Mouse (Mus musculus) retina, embryonic 14.5 days (tissue): ENCODE results near the gene E130218I03Rik.

Experiments used
- DNase-seq: peaks from one replicate; pipeline ENCODE4 v3.0.0-alpha.2; 2015; ENCODE audit warnings: low spot score

E130218I03Rik gene

DNA sequence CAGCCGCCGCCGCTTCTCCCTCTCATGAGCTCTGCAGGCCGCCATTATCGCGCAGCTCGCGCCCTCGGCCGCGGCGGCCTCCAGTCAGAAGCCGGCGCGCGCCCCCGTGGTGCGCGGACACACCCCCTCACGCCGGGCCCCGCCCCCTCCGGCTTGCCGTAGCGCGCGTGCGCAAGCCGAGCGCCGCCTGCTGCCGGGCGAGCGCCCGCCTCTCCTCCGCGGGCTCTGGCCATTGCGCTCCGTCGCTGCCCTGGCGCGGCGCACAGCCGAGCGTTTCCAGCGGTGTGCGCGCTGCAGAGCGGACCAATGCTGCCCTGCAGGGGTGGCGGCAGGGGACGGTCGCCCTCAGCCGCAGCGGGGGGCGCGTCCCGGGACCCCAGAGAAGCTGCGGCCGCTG is 43.7 kb downstream of the E130218I03Rik start:
- peak; percentile 96 for DNase-seq

DNA sequence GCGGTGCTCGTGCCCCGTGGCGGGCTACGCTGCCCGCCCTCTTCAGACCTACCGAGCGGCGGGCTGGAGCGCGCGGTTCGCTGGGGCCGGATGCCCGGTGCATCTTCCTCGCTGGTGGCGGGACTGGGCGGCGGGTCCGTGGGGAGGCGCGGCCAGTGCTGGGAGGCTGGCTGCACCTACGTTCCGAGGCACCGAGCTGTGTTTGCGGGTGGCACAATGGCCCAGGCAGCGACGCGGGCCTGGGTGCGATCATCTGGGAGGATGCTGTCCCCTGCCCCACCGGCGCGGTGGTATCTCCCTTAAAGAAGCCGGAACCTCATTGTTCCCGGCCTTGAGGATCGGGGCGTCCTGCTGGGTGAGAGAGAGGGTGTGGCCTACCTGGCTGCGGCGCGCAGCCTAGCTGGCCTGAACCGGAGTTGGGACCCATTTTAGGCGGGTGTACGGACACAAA is 44.1 kb downstream of the E130218I03Rik start, which contains the start of gene Pdik1l:
Gene Pdik1l (minus strand): TSS at position 321 of the 451 bp plus-strand sequence.
- DNase-seq, result peak; percentile 83

DNA sequence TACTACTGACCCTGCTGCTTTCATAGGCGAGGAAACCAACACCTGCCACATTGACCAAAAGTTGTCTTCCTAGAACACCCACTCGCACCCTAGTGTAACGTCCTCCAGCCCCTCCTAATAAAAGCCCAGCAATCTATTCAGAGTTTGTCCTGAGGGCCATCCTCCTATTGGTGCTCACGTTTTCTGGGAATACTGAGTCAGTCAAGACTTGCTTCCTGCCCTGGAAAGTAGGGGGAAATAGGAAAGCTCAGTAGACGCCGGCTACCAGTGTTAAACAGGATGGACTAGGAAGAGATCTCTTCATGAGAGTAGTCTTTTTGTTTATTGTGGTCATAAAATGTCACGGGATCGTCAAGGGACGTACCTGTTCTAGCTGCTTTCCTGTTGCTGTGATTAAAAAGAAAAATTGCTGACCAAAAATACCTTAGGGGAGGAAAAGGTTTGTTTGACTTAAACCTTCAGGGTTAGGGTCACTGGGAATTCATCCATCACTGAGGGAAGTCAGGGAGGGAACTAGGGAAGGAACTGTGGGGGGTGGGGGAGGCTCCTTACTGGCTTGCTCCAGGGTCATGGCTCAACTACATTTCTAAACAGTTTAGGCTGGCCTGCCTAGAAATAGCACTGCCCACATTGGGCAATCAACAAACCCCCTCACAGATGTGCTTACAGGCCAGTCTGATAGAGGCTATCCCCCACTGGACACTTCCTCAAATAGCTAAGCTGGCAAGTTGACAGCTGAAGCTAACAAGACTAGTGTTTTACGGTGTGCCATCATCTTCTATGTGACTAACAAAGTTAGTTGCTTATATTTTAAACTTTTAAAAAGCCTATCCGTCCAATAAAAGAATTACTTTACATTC is 45.2 kb downstream of the E130218I03Rik start:
- no peak for DNase-seq

DNA sequence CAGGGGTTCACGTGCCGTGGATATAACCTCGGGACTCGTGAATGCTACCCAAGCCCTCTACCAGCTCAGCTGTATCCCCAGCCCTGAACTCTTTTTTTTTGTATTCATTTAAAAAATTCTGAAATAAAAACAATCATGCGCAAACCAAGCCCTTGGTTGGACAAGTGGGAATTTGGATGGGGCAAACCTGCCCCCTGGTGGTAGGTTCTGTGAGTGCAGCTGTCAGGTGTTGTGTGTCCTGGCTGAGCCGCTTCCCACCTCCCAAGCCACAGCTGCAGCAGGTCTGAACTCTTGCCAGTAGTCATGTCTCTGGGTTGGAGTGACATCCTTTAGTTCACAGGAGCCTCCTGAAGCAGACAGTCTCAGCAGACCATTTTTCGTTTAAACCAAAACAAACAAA is 48.6 kb downstream of the E130218I03Rik start:
- DNase-seq, result peak; percentile 92

DNA sequence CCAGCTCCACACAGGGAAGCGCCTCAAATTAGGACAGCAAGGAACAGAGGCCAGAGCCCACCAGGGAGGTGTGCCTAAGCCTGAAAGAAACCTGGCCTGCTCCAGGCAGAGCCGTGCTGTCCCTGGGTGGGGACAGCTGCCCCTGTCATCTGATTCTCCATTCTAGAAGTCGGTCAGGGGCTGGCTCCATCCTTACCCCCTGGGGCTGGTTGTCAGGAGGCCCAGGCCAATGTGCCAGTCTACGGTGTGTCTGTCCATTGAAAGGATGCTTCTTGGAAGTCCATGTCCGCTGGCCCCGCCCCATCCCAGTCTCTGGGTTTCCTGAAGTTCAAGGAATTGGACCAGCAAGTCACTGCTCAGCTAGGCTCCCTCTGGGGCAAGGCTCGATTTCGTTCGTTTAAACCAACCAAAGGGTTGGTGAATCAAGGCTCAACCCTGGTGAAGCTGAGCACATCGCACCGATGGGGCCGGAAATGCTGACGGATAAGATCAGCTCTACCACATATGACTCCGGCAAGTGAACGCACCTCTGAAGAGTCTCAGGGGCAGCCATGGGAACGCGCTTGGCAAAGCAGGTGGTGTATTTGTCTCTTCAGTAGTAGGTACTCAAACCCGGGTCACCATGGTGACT is 49.7 kb downstream of the E130218I03Rik start:
- DNase-seq, result no peak

DNA sequence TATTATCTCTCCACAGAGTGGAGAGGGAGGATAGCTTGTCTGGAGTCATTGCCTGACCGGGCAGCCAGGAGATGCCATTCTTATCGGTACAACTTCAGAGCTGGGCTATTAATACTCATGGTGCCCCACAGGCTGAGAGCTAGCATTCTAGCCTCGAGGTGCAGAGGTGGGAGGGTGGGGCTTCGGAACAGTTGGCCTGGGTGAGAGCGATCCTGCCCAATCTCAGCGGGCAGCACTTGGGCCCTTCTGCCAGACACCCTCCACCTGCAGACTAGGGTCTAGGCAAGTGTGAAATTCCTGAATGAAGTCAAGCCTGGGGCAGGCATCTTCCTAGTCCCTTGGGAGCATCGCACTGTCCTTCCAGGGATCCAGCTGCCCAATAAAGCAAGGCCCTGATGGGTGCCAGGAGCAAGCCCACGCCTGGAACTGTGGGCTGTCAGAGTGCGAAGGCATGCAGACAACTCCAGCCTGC is 50.3 kb downstream of the E130218I03Rik start:
- DNase-seq, result no peak
